Mouse (Mus musculus) cerebellum, postnatal 10 days (tissue): ENCODE data around the gene Tpra1.
A peak's percentile ranks its signal among the peaks of the same experiment; 100 is the strongest.

Source experiments
- DNase-seq, 2 experiments: peaks; one replicate each; pipeline ENCODE4 v3.0.0; 2021; ENCODE audit warnings: mixed read lengths in 2 of 2

Tpra1 gene

GRCm38 (mm10) chr6:88901947-88902820 lies at the start of gene Tpra1:
Gene Tpra1, plus strand, starts transcription at chr6:88902251.
- DNase-seq = peak; percentile 96 to 97

GRCm38 (mm10) chr6:88854509-88854908 lies 47.5 kb upstream of the Tpra1 start:
- DNase-seq = peak in 1 of 2 experiments; percentile 12

- DNase-seq = peak; percentile 85 to 92
Observed at GRCm38 (mm10) chr6:88855636-88856035, 46.4 kb upstream of the Tpra1 start.

GRCm38 (mm10) chr6:88857249-88857648 lies 44.8 kb upstream of the Tpra1 start:
- peak; percentile 52 to 71 for DNase-seq

GRCm38 (mm10) chr6:88857830-88858229 lies 44.2 kb upstream of the Tpra1 start:
- DNase-seq = peak in 1 of 2 experiments; percentile 30

- DNase-seq = no peak
Observed at GRCm38 (mm10) chr6:88858341-88858740, 43.7 kb upstream of the Tpra1 start.

GRCm38 (mm10) chr6:88860914-88861313 lies 41.1 kb upstream of the Tpra1 start:
- DNase-seq = peak; percentile 59 to 74

- no peak for DNase-seq
Observed at GRCm38 (mm10) chr6:88865704-88866103, 36.3 kb upstream of the Tpra1 start.

- DNase-seq = no peak
Observed at GRCm38 (mm10) chr6:88869459-88869858, 32.6 kb upstream of the Tpra1 start.

- peak; percentile 76 to 77 for DNase-seq
Observed at GRCm38 (mm10) chr6:88870594-88870993, 31.5 kb upstream of the Tpra1 start.

GRCm38 (mm10) chr6:88871546-88871945 lies 30.5 kb upstream of the Tpra1 start:
- DNase-seq = peak; percentile 76 to 81

GRCm38 (mm10) chr6:88872811-88873210 lies 29.2 kb upstream of the Tpra1 start:
- DNase-seq = peak; percentile 66 to 79

GRCm38 (mm10) chr6:88873965-88874867 lies 27.8 kb upstream of the Tpra1 start:
- peak; percentile 77 to 79 for DNase-seq

- DNase-seq = peak; percentile 94 to 96
Observed at GRCm38 (mm10) chr6:88874868-88875508, 27.1 kb upstream of the Tpra1 start, which contains the start of gene Podxl2. Gene Podxl2, minus strand, starts transcription at chr6:88875044.

- DNase-seq = no peak
Observed at GRCm38 (mm10) chr6:88879471-88879870, 22.6 kb upstream of the Tpra1 start.

- DNase-seq = no peak
Observed at GRCm38 (mm10) chr6:88881334-88881733, 20.7 kb upstream of the Tpra1 start.

- DNase-seq = no peak
Observed at GRCm38 (mm10) chr6:88884195-88884594, 17.9 kb upstream of the Tpra1 start.

GRCm38 (mm10) chr6:88884690-88885089 lies 17.4 kb upstream of the Tpra1 start:
- peak; percentile 54 to 59 for DNase-seq

GRCm38 (mm10) chr6:88885644-88886416 lies 16.2 kb upstream of the Tpra1 start:
- peak; percentile 59 to 86 for DNase-seq

GRCm38 (mm10) chr6:88886417-88886967 lies 15.6 kb upstream of the Tpra1 start:
- DNase-seq = peak in 1 of 2 experiments; percentile 59

- no peak for DNase-seq
Observed at GRCm38 (mm10) chr6:88889410-88890042, 12.5 kb upstream of the Tpra1 start.
